Mouse (Mus musculus) kidney, adult 2 months (tissue): ENCODE measurements around the gene Ttl.

Source experiments
- CTCF ChIP-seq: fragments of 200-500 bp; conservative IDR thresholded peaks from 2 replicates; pipeline ENCODE4 v1.5.1; 2011; ENCODE audit warnings: low read depth, mild to moderate bottlenecking, control low read depth, low read length, moderate library complexity, mixed read lengths; ENCODE audit not compliant: insufficient read depth, insufficient read length
- POLR2A ChIP-seq: fragments of 200-500 bp; IDR thresholded peaks from one replicate; pipeline ENCODE4 v1.6.1; 2011; ENCODE audit warnings: low read depth, low read length, control low read depth

GRCm38 (mm10) chr2:129046846-129047196 lies 18.9 kb upstream of the Ttl start:
- TF ChIP-seq CTCF (no peak), POLR2A (no peak)
